Mouse (Mus musculus): ENCODE data around the gene Hsd11b2.

Hsd11b2 gene

DNA sequence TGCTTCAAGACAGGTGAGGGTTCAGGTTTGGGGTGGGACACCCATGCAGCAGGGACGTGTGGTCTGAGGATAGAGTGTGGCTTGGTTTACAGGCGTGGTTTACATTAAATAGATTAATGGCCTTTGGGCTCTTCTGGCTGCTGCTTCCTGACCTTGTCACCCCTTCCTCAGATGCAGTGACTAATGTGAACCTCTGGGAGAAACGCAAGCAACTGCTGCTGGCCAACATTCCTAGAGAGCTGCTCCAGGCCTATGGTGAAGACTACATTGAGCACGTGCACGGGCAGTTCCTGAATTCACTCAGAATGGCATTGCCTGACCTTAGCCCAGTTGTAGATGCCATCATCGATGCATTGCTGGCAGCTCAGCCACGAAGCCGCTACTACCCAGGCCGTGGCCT, 4.3 kb downstream of the Hsd11b2 start:
- DNase-seq (ENCODE audit: low spot score in 2 of 2): no peak

DNA sequence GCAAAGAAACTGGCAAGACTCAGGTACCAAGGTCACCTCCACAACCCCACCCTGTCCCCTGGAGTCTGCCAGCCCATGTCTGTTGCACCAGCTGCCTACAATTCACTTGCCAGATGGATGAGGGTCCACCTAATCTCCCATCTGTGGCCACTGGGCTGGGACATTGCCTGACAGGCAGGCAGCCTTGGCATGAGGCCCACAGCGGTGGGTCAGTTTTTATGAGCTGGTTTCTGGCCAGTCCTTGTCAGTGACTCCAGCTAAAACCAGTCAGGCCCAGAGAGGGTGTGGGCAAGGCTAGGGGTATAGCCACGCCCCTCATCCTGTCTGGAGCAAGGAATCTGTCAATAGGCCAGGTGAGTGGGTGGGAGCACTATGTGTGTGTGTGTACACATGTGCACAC, 8.6 kb downstream of the Hsd11b2 start:
- DNase-seq (ENCODE audit: low spot score in 2 of 2): no peak

DNA sequence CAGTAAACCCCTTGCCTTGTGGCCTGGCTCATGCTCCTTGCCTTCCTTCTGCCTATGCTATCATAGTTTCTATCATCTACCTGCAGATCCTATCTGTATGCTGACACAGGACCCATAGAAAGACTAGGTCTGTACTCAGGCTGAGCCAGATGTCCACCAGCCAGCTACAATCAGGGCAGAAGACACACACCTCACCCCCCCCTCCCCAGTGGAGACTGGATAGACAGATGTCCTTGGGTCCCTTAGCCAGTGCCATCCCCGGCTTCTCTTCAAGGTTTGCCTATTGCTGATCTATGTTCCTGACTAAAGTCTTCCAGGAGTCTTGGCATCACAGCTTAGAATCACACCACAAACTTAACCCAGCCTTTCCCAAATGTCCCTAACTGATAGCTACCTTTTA, 9.7 kb downstream of the Hsd11b2 start:
- DNase-seq (ENCODE audit: low spot score in 2 of 2): no peak

DNA sequence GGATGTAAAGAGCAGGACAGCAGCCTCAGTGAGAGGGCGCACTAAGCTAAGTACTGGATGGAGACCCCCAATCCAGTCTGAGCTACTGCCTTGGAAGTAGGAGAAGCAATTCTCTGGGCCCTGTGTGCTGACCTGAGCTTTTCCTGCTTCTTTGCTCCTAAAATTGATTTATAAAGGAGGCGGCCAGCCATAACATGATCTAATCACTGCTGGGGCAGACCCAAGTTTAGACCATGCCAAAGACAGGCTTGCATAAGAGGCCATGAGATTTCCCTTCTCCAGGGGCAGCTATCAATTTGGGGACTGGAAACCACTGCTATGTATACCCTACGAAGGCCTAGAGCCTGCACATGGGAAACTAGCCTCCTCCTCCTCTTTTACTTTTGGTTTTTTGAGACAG, 10.7 kb downstream of the Hsd11b2 start:
- DNase-seq (ENCODE audit: low spot score in 2 of 2): no peak

DNA sequence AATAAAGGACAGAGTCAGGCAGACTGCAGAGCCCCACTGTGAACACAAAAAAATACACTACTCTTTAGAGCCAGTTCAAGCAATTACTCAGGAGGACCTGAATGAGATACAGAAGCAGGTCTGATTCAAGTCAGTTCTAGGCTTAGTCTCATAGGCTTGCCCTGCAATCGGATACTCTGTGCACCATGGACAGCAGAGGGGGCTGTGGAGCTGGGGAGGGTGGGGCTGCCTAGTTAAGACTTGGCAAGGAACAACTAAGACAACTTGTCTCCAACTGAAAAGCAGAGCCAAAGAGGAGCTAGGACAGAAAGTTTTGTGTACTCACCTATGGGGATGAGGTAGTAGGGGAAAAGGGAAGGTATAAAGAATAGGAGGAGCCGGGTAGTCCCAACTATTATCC, 13.2 kb downstream of the Hsd11b2 start:
- no peak for DNase-seq (ENCODE audit: low spot score in 2 of 2)

DNA sequence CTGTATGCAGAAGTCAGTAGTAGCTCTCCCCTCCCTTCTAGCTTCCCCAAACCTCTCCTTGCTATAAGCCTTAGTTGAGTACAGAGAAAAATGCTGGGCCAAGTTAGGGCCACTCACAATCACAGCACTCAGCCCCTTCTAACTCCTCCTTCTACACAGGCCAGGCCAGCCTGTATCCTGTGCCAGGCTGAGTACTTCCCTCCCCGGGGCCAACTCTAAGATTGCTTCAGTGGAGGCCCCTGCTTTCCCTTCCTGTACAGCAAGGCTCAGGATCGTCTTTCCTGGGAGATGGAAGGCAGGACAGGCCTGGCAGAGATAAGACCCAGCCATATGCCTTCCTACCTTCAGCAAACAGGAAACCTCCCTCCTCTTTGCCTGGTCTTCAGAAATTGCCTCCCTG, 14.9 kb downstream of the Hsd11b2 start:
- no peak for DNase-seq (ENCODE audit: low spot score in 2 of 2)

DNA sequence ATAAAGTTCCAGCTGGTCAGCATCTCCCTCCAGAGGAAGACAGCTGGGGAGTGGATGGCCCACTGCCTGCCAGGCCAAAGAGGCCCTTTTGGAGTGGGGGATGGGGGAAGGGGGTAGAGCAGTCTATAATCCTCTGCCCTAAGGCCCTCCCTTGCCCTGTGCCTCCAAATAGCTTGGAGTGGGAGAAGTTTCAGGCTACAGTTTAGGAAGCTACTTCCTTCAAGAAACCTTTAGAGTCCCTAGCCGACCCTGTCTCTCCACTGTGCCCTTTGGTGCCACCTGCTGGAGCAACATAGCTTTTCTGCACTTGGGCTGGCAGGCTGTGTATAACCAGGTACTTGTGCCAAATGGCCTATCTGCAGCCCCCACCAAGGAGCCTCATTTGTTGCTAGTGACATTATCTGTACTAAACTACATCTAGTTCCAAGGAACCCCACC, 15.4 kb downstream of the Hsd11b2 start:
- DNase-seq (ENCODE audit: low spot score in 2 of 2): peak in 1 of 2 experiments; percentile 63

DNA sequence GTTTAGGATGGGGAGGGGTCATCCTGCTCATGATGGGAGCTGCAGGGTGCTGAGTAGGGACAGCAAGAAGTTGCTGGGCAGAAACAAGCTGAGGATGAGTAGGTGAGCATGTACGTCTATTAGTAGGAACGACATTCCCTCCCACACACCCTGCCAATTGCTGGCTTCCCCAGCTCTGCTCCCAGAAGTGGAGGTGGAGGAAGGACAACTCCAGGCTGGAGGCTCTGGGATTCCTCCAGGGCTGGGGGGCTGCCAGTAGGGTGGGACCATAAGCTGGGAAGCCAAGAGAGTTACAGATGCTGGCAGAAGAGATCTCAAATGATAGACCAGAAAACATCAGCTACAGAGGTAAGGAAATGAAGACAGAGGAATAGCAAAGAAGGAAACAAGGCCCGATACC, 18.0 kb downstream of the Hsd11b2 start:
- DNase-seq (ENCODE audit: low spot score in 2 of 2): no peak

DNA sequence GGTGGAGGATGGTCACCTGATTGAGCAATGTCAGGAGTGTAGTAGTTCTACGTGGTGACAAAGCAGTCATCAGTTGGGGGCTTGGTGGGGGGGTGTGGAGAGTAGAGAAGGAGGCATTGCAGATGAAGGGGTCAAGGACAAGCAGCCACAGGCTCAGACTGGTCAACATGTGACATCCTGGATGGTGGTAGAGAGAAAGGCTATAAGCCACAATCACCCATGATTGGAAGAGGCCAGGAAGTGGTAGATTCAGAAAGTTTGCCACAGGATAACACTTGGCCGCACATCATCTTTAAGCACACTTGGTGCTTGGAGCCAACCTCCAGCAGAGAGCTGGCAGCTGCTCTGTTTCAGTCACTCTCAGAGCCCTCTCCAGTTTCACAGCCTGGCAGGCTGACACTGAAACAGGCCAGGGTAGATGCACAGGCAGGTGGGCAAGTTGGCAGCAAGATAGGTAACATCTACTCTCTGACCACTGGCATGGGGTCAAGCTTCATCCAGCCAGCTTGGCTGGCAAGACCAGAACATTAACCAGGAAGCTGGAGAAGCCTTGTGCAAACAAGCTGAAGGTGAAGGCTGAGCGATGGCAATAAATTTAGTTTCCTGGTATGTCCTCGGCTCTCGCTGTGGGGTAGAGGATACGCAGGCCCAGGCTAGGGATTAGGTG, 18.6 kb downstream of the Hsd11b2 start:
- DNase-seq (ENCODE audit: low spot score in 2 of 2): no peak

DNA sequence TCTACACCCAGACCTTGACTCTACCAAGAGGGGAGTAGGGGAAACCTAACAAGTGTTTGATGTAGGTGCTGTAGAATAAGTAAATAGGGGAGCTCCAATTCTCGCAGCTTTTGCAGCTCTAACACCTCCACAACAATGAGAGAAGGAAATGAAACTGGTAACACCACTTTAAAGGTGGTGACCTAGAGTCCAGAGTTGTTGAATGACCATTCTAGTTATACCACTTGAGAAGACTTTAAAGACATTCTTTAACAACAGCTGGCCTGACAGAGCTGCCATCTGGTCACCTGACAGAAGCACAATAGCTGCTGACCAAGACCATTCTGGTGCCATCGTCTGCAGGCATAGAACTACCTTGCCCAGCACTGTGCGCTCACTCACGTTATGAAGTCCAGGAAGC, 20.4 kb downstream of the Hsd11b2 start:
- DNase-seq (ENCODE audit: low spot score in 2 of 2): no peak

DNA sequence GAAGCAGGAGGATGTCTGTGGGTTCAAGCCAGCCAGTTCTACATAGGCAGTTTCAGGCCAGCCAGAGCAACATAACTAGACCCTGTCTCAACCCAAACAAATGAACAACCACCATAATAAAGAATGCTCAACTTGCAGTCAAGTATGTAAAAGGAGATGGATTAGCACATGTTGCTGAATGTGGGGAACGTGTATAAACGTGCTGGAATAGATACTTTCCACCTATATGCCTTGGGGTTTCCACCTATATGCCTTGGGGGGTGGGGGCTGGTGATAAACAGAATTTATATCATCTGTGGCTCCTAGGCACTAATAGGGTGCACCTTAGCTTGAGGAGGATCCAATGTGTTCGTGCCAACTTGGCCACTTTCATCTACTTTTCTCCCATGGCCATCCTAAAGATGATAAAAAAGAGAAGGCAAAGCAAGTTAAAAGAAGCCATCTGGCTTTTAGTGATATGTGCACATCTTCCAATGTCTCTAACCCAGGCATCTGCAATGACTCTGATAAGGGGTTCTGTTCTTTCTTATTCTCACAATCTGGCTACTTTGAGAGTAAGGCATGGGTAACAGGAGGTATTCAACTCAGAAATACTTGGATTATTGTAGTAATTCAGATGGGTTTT, 23.6 kb downstream of the Hsd11b2 start:
- DNase-seq (ENCODE audit: low spot score in 2 of 2): no peak

DNA sequence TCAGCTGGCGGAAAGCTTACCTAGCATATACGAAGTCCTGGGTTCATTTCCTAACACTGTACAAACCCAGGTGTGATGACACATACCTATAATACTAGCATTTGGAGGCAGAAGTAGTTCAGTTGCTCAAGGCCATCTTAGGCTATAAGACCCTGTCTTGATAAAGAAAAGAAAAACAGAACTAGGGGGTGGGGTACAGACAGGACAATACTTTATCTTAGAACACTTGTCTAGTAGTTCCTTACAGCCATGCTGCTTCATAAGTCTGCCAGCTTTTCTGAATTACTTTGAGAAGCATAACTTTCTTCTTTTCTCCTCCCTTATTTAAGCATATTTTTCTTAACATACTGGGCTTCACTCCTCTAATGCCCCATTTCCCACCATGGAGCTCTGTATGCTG, 24.3 kb downstream of the Hsd11b2 start:
- DNase-seq (ENCODE audit: low spot score in 2 of 2): no peak

DNA sequence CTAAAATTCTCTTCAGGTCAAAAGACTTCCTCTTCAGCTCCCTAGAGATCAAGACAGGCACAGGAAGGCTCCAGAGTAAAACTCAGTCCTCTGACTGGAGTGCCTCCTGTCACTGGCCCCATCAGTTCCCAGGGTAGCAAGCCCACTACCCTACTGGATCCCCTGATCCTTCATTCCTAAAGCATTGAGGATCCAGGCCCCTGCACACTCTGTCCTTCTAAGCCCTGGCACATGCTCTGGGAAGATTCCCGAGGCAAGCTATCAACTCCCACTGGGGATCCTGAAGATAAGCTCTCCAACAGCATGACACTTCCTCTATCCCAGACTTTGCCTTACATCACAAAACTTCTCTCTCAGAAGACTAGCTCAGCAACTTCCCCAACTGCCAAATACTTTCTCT, 25.1 kb downstream of the Hsd11b2 start:
- no peak for DNase-seq (ENCODE audit: low spot score in 2 of 2)

DNA sequence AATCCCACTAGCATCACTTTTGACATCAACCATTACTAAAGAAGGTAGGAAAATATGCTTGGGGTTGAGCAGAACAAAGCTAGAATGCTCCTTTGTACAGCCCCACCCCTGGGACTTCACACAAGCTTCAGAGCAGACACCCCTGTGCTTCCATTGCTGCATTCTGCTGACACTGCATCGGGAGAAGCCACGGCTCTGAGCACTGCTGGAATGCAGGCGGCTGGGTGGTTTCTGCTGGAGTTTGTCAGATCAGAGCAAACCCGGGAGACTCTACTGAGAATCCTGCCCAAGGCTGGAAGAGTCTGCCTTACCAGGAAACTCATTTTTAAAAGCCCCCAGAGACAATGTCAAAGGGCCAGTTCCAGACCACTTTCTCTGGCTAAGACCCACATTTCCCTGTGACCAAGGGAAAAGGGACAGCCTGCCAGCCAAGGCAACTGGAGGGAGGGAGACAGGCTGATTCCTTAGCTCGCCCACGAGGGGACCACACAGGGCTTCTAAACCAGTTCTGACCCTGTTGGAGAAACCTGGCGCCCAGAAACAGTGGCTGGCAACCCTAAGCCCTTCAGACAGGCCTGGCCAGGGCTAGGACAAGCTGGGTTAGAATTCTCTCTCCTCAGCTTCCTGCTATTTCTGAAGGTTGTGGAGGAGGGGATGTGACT, 26.1 kb downstream of the Hsd11b2 start:
- DNase-seq (ENCODE audit: low spot score in 2 of 2): no peak

DNA sequence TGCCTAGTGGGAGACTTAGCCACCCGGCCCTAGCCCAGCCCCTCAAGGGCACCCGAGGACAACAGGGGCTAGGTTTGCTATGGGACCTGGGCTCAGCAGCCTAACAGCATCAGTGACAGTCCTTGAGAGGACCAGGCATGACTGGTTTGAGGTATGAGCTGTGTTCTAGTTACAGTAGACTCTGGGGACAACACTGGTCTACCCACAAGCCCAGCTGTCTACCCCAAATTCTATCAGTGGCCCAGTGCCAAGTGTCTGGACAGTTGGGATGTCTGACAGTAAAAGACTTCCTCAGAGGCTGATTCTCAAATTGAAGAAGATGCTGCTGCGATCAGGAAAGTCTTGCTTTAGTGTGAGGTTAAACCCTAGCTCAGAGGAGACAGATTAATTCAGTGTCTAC, 26.7 kb downstream of the Hsd11b2 start:
- DNase-seq (ENCODE audit: low spot score in 2 of 2): no peak

DNA sequence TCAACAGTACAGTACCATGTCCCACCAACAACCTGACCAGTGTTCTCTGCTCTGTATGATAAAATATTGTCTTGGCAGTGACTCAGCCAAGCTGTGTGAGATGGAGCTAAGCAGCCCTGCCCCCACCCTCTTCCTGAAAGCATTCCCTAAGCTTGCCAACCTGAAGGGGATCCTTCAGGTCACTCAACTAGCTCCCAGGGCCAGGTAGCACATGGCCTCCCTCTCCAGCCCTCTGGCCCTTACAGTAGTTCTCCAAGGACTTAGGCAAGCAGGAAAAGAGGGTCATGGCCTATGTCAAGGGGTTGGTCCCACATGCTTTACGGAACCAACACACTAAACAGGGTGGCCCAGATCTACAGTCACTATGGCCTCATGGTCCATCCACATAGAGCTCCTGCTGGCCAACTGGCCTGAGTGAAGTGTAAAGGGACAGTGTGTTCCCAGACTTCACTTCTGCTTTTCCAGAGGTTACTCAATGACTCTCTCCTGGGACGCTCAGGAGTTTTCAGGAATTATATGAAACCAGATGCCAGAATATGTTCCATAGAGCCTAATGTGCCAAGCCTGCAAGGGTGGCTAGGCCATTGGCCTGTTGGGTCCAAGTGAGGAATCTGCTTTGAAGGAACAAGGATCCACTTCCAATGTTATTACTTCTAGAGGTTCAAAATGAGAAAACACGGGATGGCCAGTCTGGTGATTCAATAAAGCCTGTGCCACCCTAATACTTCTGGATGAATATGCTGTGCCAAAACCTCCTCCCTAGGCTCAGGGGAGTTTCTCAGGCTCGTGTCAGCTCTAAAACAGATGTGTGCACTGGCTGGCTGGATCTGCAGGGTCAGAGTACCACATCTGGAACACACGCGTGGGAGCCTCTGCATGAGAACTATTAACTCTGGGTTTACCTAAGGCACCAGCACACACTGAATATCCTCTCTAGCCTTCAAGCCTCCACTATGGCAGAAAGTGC, 28.1 kb downstream of the Hsd11b2 start:
- DNase-seq (ENCODE audit: low spot score in 2 of 2): no peak

DNA sequence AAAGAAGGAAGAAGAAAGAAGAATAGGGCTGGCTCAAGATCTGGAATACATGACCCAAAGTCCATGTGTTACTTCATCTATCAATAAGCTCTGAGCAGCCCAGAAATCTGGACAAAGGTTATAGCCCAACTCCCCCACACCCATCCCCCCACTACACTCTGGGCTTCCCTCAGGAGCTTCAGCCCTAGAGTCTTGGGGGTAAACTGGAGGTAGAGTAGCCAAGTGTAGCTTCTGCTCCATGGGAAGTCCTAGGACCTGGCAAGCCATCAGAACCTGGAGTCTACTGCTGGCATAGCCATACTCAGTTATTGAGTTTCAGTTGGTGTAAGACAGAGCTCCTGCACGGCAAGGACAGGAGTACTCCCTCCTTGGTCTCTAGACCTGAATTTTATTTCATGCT, 31.0 kb downstream of the Hsd11b2 start:
- no peak for DNase-seq (ENCODE audit: low spot score in 2 of 2)

DNA sequence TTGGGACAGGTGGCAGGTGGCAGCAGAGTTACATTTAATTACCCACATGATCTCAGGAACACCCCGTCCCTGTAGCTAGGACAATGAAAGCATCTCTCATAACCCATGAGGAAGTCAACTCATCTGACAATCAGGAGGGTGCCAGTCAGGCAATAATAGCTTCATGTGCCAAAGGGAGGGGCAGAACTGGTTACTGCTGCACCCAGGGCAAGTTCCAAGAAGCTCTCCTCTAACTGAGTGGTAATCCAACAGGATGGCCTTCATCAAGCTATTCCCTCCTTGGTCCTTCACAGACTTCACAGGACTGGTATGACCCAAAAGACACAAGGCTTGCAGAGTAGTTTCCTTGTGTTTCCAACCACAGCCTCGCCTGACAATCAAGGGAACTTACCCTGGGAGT, 31.5 kb downstream of the Hsd11b2 start:
- DNase-seq (ENCODE audit: low spot score in 2 of 2): no peak

DNA sequence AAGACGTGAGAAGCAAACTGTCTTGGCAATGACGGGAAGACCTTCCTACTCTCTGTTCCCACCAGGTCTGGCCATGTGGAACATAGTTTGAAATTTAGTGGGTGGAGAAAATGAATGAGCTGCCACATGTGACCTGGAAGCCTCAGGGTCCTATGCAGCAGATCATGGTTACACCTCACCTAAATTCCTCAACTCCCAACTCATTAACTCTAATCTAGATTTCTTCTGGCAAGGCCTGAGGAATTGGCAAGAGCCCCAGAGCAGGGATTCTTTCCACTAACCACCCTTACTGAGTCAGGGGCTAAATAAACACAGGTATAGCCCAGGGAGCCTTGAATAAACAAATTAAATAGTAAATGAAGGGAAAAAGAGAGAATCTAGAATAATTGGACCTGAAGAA, 33.5 kb downstream of the Hsd11b2 start:
- no peak for DNase-seq (ENCODE audit: low spot score in 2 of 2)

DNA sequence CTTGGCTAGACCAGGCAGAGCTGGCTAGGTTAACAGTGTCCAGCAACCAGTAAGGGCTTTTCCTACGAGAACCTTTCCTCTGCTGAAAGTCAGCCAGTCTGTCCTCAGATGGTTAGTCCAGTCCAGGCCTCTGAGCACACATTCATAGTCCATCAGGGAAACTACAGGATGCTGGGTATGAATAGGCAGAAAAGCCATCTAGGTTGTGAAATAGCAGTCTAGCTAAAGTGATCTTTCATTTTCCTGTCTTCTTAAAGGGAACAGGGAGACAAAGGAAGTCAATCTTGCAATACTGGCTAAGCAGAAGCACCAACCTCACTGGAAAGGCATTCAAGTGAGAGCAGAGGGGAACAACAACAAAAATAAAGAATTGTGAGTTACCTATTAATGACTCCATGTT, 34.3 kb downstream of the Hsd11b2 start:
- DNase-seq (ENCODE audit: low spot score in 2 of 2): no peak

DNA sequence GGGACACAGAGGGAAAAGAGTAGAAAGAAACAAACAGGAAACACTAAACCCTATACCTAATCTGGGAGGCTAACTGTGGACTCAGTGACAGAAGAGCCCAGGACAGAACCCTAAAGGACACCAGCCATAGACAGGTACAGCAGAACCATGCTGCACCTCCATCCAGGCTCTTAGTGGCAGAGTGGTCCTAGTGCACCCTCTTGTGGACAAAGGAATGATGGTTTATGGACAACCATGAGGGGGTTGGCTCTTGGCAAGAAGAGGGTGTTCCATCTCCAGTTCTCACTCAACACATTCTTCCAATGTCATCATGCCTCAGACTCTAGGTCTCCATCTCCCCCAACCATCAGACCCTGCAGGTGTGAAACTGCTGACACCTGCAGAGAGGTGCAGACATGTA, 35.5 kb downstream of the Hsd11b2 start:
- DNase-seq (ENCODE audit: low spot score in 2 of 2): no peak

DNA sequence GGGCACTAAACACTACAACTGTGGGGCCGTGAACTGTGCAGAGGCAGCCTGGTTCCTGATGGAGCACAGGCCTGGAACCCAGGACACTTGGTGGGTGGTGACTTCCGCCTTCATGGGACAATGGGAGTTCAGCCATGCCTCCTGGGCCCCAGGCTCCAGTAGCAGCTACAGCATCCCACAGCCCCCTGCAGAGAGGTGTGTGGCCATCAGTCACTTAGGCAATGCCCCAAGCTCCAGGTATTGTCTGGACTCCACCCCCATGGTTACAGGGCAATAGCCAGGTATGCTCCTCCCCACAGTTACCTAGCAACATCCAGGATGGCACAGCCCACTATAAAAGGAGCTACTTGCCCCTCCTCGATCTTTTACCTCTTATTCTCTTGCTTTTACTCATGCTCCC, 36.7 kb downstream of the Hsd11b2 start:
- DNase-seq (ENCODE audit: low spot score in 2 of 2): no peak

Measured in frontal cortex, postnatal 14 days (tissue).